Mouse (Mus musculus): ENCODE measurements around the gene Alkbh2.

Alkbh2 gene

DNA sequence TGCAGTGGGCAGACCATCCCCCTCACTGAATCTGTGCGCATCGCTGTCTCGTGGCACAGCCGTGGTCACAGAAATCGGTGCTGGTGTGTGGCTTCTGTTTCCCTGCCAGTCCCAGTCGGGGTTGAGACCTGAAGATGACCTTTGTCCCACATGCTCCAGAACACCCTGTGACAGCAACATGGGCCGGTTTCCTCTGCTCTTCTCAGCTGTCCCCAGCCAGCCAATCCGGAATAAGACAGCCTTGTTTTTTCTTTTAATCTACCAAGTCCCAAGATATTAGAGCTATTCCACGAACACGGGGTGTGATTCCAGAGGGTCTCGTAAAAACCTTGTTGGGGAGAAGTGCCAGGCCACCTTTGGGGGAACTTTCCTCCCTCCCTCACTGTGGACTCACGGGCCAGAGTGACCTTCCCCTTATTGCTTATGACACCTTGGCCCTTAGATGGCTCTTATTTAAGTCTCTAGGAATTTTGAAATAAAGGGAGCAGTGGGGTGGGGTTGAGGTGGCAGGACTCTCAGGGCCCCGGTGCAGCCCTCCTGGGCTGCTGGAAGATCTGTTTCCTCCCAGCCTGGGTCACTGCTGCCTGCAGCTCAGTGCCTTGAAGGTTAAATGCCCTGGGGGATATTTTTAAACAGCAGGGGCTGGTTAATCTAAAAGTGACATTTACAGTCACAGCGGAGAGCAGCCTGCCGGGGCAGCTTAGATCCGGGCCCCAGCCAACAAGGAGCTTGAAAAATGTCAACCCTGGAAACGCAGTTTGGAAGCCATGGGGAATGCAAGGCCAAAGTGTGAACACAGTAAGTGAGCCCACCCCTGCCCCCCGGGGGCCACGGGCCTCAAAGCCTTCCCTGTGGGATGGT lies 18.2 kb upstream of the Alkbh2 start, which contains the start of gene Acacb:
Gene Acacb, plus strand, starts transcription at position 508 of the 861 bp plus-strand sequence.
- in situ Hi-C loops (cut with MboI, MseI) = no loop called here

GRCm38 (mm10) chr5:114139175-114139574 lies 11.2 kb upstream of the Alkbh2 start:
- in situ Hi-C loops (cut with MboI, MseI) = no loop called here

- in situ Hi-C loops (cut with MboI, MseI) = no loop called here
These were observed 10.5 kb upstream of the Alkbh2 start for GRCm38 (mm10) chr5:114138277-114139164.

DNA sequence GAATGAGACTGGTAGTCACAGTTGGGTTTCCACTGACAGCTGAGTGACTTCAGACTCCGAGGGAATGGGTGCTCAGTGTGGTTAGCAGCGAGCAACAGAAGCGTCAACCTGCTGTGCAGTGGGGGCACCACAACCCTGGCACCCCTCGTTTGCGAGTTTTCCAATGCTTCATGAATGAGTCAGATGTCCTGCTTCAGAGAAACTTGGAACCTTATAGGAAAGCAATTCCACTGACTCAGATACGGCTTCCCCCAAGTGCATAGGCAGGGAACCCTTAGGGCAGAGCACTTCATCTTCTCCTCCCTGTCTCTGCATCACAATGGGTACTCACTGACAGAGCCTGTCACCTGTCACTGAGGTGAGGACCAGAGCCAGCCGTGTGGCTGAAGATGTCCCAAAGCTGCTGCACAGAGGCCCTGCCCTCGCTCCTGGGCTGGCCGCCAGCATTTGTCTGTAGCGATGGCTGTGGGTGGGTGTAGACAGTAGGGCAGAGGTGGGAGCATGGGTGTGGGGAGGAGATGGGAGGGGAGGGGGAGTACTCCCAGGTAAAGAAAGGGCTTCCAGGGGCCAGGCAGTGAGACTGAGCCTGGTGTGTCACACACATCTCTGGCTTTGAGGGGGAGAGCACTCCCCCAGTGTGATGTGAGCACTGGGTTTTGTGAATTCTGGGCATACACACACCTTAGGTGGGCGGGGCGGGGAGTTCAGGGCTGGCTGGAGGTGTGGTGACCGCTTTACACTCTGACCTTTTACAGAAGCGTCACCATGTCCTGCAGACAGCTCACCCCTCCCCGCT lies 9.7 kb upstream of the Alkbh2 start:
- in situ Hi-C loops (cut with MboI, MseI) = no loop called here

- in situ Hi-C loops (cut with MboI, MseI) = no loop called here
These were observed 7.5 kb upstream of the Alkbh2 start for GRCm38 (mm10) chr5:114135516-114135915.

- in situ Hi-C loops (cut with MboI, MseI) = no loop called here
These were observed 6.1 kb upstream of the Alkbh2 start for GRCm38 (mm10) chr5:114134091-114134534.

DNA sequence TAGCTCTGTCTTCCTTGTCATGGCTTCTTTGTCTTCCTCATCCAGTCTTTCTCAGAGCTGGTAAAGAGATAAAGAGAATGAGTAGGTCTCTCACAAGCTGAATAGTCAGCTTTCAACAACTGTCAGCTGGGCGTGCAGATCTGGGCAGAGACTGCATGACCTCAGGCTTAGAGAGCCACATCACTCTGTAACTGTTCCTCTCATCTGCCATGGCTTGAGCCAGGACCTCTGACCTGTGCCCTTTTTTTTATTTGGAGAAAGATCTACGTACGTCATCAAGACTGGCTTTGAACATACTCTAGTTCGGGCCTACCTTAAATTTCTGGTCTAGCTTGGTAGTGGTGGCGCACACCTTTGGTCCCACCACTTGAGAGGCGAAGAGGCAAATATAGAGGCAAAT lies 4.8 kb upstream of the Alkbh2 start:
- in situ Hi-C loops (cut with MboI, MseI) = no loop called here

DNA sequence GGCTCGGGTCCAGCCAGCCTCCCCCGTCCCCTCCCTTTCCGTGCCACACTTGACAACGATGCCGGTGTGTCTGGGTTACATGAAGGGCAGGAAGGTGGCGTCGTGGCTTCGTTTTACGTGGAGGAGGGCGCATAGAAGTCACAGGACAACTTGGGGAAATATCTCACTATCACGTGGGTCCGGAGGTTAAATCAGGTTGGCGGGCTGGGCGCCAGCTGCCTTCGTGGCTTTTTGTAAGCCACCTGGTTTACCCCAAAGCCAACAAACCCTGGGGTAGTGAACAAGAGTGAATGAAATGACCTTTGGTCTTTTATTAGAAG lies 3.5 kb upstream of the Alkbh2 start:
- in situ Hi-C loops (cut with MboI, MseI) = no loop called here

DNA sequence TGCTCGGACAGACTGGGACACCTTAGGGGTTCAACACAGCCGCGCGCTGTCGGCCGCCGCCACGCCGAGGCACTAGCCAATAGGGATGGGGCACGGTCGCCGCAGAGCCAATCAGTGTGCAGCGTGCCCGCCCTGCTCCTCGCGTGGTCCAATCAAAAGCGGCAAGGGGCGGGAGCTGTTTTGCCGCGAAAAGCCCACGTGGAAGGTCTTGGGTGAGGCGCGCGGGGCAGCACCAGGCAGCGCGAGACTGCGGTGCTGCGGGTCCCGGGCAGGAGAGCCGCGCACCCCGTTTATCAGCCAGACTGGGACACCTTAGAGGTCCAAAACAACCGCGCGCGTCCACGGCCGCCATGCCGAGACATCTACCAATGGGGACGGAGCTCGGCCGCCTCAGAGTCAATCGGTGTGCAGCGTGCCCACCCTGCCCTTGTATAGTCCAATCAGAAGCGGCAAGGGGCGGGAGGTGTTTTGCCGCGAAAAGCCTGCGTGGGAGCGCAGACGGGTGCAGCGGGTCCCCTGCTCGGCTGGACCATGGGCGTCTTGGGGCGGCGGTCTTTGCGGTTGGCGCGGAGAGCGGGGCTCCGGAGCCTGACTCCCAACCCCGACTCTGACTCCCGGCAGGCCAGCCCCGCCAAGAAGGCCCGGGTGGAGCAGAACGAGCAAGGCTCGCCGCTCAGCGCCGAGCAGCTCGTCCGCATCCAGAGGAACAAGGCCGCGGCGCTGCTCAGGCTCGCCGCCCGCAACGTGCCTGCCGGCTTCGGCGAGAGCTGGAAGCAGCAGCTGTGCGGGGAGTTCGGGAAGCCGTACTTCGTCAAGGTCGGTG lies 2.9 kb upstream of the Alkbh2 start:
- in situ Hi-C loops (cut with MboI, MseI) = no loop called here

DNA sequence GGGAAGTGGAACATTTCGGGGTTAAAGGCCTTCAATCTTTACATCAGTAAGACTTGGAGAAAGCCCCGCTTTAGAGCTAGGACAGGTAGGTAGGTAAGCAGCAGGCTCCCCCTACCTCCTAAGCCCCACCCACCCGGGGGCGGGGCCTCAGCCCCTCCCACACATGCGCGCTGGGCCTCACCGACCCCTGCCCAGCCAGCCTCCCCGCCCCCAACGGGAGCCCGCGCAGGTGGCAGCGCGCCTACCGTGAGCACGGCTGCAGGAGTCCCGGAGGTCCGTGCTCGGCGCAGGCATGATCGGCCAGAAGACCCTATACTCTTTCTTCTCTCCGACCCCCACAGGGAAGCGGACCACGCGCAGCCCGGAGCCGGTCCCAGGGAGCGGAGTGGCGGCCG lies 2.2 kb upstream of the Alkbh2 start, which contains the start of gene Ung:
Gene Ung, plus strand, starts transcription at position 176 of the 395 bp plus-strand sequence.
- in situ Hi-C loops (cut with MboI, MseI) = no loop called here

DNA sequence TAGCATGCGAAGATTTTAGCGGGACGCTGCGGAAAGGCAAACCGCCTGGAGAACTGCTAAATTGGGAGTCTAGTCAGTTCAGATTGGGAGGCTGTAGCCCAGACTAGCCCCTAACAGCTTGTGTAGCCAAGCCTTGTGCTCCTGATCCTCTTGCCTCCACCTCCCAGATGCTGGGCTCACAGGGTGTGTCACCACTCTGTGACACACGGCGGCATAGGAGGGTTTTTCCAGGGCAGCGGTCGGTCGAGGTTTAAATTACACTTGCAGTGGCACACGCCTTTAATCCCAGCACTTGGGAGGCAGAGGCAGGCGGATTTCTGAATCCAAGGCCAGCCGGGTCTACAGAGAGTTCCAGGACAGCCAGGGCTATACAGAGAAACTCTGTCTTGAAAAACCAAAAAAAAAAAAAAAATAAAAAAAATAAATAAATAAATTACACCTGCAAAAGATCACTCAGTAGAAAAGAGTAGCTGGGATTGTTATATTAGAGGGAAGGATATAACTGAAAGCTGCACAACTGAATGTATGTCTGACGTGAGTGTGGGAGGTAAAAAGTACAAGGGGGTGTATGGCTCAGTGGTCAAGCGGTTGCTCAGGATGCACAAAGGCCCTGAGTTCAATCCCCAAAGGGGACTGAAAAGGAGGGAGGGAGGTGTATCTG lies 1.7 kb upstream of the Alkbh2 start:
- in situ Hi-C loops (cut with MboI, MseI) = no loop called here

- in situ Hi-C loops (cut with MboI, MseI) = no loop called here
These were observed 1.3 kb downstream of the Alkbh2 start for GRCm38 (mm10) chr5:114126499-114127244.

DNA sequence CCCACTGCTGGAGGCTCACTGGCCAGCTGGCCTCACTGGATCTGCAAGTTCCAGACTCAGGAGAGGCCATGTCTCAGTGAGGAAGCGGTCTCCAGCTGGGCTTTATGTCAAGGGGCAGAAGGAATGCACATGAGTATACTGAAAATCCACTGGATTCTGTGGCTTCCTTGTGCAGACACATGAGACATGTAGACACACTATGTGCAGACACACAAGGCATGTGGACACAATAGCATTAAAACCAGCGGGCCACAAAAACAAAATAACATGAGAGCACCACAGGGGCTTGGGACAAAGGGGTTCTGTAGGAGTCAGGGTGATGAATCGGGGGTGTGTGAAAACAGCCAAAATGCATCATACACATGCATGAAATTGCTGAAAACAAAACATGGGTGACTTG lies 2.0 kb downstream of the Alkbh2 start:
- in situ Hi-C loops (cut with MboI, MseI) = no loop called here

DNA sequence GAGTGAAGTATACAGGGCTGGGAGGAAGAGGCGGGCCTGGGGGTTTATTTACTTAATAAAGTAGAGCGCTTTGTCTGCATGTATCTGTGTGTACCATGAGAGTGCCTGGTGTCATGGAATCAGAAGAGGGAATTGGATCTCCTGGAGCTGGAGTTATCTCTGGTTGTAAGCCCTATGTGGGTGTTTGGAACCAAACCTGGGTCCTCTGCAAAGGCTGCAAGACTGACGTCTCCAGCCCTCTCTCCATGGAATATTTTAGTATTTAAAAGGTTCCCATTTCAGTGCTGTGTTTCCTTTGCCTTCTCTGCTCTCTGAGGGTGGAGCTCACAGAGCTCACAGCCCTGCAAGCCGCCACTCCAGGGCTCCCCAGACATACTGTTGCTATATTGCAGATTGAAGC lies 8.2 kb downstream of the Alkbh2 start:
- in situ Hi-C loops (cut with MboI, MseI) = loop anchor here (25.0 kb wide), 1 partner anchor 1858 kb away; the partner anchor contains the start of genes Cryba4 and Crybb1

DNA sequence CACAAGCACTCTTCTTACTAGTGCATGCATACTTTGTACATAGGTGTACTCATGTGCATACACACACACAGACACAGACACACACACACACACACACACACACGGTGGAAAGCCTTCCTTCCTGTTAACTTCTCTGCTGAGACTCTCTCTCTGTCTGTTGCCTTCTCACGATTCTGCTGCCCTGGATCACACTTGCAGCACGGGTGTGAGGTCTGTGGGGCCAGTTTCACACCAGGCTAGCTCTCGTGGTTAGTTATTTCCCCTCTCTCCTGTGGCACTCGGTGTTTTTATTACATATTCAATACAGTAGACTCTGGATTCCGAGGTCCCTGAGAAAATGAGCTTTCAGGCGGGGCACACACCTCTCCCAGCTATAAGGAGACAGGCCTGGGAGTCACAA lies 11.4 kb downstream of the Alkbh2 start:
- in situ Hi-C loops (cut with MboI, MseI) = loop anchor here (25.0 kb wide), 1 partner anchor 1854 kb away; the partner anchor contains the start of genes Cryba4 and Crybb1

DNA sequence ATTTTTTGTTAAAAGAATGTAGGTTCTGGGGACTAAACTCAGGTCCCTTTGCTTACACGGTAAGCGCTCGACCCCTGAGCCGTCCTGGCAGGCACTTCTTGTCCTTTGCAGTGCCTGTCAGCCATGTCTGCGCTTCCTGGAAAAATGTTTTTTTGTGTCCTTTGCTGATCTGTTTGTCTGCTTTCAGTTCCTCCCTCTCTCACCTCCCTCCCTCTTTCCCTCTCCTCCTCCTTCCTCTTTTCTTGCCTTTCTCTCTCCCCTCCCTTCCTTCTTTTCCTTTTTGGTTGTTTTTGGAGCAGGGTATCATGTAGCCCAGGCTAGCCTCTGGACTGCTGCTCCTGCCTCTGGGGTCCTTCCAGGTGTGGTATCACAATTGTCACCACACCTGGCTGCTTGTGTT lies 13.0 kb downstream of the Alkbh2 start:
- in situ Hi-C loops (cut with MboI, MseI) = loop anchor here (25.0 kb wide), 1 partner anchor 1853 kb away; the partner anchor contains the start of genes Cryba4 and Crybb1

DNA sequence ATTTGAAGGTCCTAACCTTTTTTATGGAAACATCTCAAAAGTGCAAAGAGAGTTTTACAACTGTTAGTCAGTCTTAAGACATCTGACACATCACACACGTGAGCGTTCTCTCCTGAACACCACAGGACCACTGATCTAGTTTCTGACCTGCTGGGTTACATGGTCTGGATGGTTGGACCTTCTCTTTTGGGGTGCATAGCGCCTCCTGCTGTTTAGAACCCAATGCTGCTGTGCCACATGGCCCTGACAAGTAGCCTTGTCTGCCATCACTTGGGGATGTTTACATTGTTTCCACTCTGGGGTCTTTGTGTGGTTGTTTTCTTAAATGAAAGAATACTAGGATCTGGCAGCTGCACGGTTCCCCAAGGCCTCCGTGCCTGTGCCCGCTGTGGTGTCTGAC lies 14.7 kb downstream of the Alkbh2 start:
- in situ Hi-C loops (cut with MboI, MseI) = loop anchor here (25.0 kb wide), 1 partner anchor 1851 kb away; the partner anchor contains the start of genes Cryba4 and Crybb1

GRCm38 (mm10) chr5:114106391-114106935 lies 21.6 kb downstream of the Alkbh2 start:
- in situ Hi-C loops (cut with MboI, MseI) = loop anchor here (25.0 kb wide), 1 partner anchor 1844 kb away; the partner anchor contains the start of genes Cryba4 and Crybb1

DNA sequence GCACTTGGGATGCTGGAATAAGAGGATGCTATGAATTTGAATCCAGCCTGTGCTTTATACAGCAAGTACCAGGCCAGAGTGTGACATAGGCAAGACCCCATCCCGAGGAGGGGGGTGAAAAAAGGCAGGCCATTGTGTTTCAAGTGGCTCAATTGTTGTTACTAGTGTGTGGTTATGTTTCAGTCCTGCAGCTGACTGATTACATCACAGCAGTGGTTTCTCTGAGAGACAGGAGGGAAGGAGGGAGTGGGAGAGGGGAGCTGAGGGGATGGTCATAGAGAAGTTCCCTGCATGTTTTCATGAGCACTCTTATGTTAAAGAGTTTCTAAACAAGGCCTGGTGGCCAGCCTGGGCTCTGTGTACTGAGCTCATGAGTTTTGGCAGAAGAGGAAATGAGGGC lies 25.2 kb downstream of the Alkbh2 start:
- in situ Hi-C loops (cut with MboI, MseI) = loop anchor here (25.0 kb wide), 1 partner anchor 1841 kb away; the partner anchor contains the start of genes Cryba4 and Crybb1

Data from T-helper 1 cell (primary cell).